Mouse (Mus musculus) gastrocnemius, postnatal 25 days (tissue): ENCODE measurements around the gene Ppara. TPM values are rescaled to one million over a fixed set of nuclear protein-coding genes. Genes with fewer than 3 reads are reported as not detected.
A peak's percentile ranks its signal among the peaks of the same experiment; 100 is the strongest.

Experiments
- DNase-seq: peaks from one replicate; pipeline ENCODE4 v3.0.0; 2022
- total RNA-seq, 2 experiments: library from RNA; stranded (reverse); gene quantifications; 1 replicate in 1 of 2; 2 replicates in 1 of 2; pipeline ENCODE4 v1.2.3; 2021

Gene Ppara
- total RNA-seq, 2 experiments from 2014 or later: 11.4 to 19.3 TPM

DNA sequence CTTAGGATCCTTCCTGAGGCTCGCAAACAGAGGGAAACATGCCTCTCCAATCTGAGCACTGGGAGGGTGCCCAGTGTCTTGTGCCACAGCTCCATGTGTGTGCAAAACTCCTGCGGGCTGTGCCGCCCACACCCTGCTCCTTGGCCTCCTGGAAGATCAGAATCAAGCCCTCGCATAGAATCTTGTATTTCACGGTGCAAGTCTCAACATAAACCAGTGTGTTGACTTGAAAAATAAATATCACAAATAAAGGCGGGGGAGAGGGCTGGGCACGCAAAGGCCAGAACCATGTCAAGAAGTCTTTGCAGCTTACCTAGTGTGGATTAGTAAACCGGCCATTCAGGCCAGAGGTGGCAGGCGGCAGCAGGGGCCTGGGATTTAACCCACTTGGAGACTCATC lies 5.5 kb upstream of the Ppara start:
- no peak for DNase-seq

DNA sequence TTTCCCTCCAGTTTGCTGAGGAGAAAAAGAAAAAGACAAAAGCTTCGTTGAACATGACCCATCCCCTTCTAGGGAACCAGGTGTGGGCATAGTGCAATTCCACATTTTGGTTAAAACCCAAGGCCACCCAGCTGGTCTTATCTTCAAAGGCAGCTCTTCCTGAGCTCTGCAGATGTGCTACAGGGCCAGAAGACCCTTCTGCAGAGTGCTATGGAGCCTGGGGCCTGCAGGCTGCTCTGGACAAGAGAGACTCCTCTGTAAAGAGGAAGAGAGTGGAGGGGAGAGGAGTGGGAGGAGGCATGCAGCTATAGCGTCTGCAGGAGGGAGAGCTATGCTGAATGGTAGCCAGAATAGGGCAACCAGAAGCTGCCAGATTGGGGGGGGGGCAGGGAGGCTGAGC lies 4.8 kb upstream of the Ppara start:
- DNase-seq: no peak

DNA sequence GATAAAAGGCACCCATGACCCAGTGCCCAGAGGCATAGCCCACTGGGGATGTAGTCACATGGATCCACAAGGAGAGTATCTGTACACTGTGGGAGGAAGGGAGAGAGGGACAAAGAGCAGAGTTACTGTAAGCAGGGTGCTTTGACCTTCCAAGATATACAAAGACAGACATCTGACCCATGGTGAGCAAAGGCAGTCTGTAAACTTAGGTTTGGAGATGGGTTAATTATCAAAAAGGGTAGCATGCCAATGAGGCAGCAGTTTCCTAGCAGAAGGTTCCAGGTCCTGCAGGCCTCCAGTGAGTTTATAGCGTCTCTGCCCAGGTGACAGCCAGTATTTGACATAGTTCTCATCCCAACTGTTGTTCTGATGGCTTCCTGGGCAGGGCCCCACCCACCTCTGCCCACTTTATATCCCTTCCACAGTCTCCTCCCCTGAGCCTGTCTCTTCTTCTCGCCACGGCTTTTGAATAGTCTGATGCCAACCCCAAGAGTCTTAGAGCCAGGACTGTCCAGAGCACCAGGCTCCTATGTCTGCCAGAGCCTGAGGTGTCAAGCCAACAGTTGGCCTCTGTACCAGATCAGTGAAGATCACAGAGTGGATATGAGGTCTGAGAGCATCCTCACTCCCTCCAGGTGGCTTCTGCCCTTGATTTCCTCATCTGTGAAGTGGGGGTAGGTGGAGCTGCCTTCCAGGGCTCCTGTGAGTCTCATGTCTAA lies 2.7 kb upstream of the Ppara start:
- DNase-seq: no peak

DNA sequence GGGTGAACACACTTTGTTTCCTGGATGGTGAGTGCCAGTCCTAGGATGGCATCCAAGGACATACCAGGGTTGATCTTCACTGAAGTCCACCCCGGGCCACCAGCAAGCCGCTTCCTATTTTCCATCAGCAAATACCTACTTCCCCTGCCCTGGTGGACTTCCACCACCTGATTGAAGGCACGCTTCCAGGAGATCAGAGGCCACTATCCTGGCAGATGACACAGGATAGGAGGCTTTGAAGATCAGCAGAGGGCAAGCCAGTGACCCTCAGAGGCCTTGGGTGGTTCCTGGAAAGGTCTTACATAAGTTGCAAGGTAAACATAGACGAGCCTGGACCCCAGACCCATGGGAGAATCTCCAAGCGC lies 2.2 kb upstream of the Ppara start:
- DNase-seq: no peak

DNA sequence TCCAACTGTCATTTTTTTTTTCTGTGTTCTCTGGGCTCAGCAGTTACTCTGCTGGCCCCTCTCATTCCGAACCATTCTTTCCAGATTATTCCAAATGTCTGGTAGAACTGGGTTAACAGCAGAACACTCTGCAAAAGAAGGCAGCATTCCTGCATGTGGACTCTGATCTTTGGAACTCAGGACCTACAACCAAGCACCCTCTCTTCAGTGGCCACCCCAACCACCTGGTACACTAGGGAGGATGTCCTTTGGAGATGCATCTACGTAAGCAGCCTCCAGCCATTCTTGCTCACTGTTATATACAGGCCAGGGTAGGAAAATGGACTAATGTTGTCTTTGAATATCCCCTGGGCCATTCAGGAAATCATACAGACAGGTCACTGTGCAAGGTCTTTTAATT lies 1.1 kb upstream of the Ppara start:
- DNase-seq: no peak

DNA sequence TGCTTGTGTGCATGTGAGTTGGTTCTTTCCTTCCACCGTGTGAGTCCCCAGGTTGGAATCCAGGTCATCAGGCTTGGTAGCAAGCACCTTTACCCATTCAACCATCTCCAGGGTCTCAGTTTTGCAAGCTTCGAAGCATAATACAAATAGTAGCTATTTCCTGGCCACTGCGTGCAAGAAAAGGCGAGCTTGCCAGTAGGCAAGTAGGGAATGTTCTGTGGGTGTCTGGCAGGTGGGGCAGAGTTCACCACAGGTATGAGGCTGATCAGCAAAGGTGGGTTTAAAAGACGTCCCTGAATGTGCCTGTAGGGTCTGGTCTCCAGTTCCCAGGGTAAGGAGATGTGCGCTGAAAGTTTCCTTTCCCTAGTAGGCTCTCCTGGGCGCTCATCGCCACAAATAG lies 635 bp upstream of the Ppara start:
- DNase-seq: no peak

DNA sequence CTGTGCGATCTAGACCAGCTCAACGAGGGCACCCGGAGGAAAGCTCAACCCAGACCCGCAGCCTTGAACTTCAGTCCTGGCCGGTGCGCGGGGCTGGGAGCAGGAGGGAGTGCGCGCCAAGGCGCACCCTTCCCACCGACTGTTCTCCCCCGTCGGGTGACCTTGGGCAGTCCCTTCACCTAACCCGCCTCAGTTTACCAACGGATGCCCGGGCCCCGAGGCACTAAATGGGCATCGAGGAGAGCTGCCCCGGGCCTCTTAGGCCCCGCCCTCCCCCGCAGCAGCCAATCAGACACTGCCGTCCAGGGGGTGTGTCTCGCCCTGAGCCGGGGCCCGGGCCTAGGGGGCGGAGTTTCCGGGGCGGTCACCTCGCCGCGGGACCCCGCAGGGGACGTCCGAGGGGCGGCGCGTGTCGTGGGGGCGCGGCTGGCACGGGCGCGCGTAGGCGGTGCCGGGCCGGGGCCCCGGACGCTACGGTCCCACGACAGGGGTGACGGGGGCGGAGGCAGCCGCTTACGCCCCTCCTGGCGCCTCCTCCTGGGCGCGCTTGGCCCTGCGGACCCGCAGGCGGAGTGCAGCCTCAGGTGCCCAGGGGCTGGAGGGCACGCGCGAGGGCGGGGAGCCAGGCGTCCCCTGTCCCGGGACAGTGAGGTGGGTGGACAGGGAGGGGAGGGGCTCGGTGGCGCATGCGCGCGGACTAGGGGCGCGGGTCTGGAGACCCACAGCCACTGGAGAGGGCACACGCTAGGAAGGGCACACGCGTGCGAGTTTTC lies 466 bp downstream of the Ppara start:
- peak; percentile 94 for DNase-seq

DNA sequence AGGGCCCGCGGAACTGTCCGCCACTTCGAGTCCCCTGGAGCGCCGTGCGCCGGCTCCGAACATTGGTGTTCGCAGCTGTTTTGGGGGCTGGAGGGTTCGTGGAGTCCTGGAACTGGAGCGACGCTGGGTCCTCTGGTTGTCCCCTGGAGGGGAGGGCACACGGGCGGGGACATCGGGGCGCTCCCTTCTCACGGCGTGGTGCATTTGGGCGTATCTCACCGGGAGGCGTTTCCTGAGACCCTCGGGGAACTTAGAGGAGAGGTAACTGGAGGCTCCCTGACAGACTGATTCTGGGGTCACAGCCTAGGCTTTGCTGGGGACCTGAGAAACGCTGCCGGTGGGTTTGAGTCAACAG lies 1.0 kb downstream of the Ppara start:
- DNase-seq: no peak

DNA sequence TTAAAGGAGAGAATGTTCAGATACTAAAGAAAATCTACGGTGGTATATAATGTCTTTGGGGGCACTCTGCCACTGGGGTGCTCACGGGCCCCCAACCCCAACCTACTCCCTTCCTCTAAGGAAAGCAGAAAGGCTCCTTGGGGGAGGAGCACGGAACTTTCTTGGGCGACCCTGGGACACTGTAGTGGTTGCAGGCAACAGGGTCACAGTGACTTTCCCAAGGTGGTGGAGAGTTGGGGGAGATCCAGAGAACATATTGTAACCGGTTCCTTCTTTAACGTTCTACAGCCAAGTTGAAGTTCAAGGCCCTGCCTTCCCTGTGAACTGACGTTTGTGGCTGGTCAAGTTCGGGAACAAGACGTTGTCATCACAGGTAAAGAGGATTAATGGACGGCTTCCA lies 1.7 kb downstream of the Ppara start:
- no peak for DNase-seq

DNA sequence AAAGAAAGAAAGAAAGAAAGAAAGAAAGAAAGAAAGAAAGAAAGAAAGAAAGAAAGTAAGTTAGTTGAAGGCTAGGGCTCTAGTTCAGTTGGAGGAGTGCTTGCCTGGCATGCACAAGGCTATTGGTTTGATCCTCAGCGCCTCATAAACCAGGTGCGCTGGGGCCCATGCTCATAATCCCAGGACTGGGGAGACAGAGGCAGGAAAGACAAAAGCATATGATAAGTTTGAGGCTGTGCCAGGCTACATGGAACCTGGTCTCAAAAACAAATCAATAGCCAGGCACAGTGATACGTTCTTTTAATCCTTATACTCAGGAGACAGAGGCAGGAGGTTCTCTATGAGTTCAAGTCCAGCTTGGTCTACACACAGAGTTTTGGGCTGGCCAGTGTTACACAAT lies 3.6 kb downstream of the Ppara start:
- DNase-seq: no peak

DNA sequence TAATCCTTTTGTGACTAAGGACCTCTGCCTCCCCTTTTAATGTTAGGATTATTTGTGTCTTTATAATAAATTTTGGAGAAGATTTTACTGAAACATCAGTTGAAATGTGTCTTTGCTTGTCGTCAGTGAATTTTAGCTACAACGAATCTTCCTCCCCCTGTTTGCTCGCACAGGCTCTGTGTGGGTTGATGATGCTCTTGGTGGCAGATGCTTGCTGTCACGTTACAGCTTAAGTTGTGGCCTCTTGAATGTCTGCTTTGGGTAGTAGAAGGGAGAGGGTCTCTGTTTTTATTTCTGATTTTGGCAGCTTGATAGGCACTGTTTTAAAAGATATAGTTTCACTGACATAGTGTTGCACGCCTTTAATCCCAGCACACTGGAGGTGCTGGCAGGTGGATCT lies 4.2 kb downstream of the Ppara start:
- DNase-seq: no peak

DNA sequence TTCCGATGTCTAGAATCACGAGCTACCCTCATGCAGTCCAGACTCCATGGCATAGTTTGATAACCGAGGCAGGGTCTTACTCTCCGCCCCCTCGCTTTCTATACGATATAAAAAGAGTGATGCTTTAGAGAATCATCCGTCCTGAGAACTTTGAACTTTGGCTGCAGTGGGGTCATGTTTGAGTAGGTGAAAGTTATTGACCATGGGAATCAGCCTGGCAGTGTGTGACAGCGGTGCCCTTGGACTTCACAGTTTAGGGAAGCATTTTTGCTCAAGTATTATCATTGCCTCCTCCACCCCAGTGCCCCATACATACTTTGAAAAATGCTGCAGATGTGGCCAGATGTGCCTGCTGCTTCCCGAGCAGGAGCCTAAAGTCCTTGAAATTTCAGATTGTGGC lies 7.8 kb downstream of the Ppara start:
- no peak for DNase-seq

DNA sequence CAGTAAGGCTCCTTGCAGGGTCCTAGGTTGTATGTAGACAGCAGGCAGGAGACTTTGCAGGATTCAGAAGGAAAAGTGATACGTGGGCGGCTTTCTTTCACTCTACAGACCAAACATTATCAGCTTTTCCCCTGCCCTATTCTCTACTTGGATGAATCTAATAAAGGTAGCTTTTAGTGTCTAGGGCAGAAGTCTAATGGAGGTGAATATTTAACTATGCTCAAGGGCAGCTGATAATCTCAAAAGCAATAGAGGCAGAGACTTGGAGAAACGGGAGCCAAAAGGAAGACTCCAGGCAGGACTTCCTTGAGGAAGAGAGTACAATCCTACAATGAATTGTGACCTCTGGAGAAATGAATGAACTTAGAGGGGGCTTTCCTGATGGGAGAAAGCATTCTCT lies 9.2 kb downstream of the Ppara start:
- DNase-seq: no peak

DNA sequence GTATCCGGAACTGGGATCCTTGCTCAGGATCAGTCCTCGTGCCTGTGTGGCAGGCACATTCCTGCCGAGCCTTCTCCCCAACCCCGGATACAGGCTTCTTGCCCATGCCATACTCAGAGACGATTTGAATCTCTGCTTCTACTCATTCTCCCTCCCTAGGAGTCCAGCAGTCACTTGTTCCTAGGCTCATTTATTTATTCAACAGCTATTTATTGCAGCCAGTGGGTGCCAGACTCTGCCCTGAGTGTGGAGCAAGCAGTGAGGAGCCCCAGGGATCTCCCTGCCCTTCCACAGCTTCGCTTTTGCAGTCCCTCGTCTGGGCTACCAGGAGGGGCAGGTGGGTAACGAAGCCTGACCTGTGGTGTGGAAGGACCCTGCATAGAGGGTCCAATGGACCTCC lies 11.4 kb downstream of the Ppara start:
- no peak for DNase-seq

DNA sequence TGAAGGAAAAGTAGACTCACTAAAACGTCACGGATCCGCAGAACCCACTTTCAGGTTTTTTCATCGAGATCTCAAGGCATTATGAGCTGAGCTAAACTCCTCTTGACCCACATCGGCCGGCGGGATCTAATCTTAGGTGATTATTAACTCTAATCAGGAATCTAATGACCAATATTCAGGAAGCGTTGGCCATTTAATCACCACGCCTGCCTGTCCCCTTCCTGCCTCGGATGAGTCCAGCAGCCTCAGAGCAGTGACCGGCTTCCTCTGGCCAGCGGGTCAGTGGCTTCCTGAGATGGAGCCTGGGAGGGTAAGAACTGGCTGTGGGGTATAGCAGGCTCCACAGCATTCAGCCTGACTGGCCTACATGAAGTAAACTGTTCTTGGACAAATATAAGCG lies 11.9 kb downstream of the Ppara start:
- no peak for DNase-seq

DNA sequence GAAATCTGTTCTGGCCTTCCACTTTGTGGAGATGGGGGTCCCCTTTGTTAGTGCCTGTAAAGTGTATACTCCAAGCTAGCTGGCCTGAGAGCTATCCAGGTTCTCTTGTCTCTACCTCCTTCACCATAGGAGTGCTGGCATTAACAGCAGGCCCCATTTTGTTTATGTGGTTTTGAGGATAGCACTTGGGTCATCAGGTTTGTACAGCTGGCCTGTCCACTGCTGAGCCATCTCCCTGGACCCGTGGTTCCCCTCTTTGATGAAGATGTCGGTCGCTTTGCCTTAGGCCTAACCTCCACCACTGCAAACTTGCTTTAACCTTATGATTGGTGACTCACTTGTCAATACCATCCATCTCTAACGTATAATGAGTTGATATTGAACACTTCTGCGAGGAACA lies 13.2 kb downstream of the Ppara start:
- DNase-seq: no peak

DNA sequence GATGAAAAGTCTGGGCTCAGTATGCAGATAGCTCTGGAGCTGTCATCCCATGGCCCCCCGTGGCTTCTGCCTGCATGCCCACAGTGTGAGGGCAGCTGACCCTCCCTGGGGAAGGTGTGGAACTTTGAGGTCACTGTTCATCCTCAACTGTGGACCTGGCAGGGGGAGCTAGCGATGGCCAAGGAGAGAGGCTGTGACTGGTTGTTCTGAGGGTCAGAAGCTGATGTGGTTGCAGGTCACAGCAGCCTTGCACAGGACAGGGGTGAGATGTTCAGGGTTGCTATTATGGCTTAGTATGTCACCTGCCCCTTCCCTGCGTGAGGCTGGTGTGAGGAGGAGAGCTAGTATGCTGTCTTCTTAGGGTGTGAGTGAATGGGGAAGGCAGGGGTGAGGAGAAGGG lies 13.7 kb downstream of the Ppara start:
- DNase-seq: no peak

DNA sequence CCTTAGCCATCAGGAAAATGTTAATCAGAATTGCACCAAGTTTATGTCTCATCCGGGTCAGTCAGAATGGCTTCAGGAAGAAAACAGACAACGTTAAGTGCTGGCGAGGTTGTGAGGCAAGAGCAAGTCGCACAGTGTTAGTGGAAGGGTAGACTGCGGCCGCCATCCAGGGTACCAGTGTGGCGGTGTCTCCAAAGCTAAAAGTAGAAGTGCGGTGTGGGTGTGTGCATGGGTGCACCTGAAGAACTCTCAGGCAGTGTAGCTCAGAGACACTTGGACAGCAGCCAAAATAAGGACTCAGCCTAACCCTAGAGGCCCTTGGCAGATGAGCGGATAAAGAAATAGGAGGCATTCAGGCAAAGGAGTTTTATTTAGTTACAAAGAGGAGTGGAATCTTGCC lies 14.4 kb downstream of the Ppara start:
- DNase-seq: no peak

DNA sequence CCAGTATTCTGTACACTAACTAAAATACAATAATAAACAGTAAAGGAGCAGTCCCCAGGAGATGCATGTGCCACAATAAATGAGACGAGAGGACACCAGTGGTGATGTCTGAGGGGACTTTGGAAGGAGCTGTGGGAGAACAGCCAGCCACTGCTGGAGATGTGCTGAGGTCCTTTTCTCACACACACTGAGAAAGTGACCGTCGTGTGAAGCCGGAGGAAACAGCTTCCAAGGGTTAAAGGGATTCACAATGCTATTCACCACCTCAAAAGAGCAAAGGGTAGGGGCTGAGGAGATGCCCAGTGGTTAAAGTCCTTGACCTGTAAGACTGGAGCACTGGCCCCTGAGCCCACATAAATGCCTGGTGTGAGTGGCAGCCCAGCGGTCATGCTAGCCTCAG lies 15.3 kb downstream of the Ppara start:
- DNase-seq: no peak

DNA sequence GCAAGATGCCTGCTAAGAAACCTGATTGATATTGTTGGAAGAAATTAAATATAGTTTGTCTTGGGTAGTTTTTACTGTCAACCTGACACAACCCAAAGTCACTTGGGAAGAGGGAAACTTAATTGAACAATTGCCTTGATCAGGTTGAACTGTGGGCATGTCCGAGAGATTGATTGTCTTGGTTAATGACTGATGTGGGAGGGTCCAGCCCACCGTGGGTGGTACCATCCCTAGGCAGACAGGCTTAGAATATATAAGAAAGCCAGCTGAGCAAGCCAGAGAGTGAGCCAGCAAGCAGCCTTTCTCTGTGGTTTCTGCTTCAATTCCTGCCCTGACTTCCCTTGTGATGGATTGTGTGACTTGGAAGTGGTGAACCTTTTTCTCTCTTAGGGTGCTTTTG lies 17.9 kb downstream of the Ppara start:
- DNase-seq: no peak

DNA sequence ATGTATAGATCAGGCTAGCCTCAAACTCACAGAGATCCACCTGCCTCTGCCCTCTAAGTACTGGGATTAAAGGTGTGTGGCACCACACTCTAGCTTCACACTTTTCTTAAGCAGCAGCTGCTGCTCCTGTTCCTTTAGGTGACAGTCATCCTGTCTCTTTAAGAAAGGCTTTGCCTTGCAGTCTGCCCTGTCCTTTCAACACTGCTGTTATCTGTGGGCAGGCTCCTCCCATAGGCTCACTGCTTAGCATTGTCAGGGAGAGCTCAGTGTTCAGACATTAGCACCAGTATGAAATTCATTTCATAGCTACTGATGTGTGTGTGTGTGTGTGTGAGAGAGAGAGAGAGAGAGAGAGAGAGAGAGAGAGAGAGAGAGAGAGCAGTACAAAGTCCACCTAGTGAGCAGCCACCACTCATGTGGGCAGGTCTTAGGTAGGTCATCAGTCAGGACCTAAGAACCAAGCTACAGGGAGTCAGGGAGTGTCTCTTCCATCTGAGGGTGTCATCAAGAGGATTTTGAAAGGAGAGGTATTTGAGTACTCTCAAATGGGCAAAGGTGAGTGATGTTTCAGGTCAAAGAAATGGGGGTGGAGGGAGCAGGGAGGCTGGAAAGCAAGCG lies 19.4 kb downstream of the Ppara start:
- DNase-seq: no peak

DNA sequence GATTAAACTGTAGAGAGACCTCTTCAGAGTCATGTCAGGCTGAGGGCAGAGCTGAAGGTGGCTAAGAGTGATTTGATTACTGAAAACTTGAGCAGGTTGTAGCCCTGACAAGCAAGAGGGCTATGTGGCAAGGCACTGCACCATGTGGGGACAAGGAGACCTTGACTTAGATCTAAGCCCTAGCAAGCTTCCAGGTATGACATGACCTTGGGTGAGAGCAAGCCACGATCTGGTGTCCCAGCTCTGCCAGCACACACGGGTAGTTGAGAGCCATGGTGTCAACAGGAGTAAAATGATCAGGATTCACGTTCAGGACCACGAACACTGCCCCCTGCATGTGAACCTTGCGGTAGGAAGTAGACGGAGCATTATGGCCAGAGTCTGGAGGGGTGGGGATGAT lies 20.4 kb downstream of the Ppara start:
- DNase-seq: no peak

DNA sequence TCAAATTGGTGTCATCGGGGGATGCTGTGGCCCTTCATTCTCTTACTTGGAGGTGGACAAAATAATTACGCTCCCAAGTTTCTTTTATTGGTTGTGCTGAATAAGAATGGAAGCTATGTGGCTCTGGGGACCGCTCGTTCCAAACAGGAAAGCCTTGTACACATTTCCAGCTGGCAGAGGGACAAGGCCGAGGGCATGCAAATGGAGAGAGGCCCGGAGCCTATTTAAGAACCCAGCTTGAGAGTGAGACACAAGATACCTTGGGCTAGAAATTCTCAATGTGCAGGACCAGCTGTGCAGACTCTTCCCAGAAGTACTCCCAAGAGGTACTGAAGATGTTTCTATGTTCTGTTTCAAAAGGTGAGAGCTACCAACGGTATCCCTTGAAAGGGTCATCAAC lies 21.8 kb downstream of the Ppara start:
- peak; percentile 42 for DNase-seq

DNA sequence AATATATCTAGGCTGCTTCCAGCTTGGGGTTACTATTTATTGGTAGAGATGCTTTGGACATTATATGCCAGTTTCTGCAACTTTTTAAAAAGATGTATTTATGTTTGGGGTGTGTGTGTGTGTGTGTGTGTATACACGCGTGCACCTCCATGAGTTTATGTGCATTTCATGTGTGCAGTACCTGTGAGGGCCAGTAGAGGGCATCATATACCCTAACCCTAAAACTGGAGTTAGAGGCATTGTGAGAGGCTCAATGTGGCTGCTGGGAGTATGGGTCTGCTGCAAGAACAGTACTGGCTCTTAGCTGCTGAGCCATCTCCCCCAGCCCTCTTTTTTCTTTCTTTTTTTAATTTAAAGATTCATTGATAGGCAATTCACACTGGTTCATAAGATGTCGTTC lies 23.0 kb downstream of the Ppara start:
- DNase-seq: no peak
